Mouse (Mus musculus) hematopoietic multipotent progenitor cell, adult 10-12 weeks (in vitro differentiated cells): ENCODE data around the gene Mctp1. TPM values are rescaled to one million over a fixed set of nuclear protein-coding genes. Genes with fewer than 3 reads are reported as not detected.

Experiments
- polyA plus RNA-seq: library from polyadenylated mRNA; stranded (reverse); fragments of >175 nt; gene quantifications from 2 replicates; pipeline ENCODE4 v1.2.3, GENCODE M21; 2012; ENCODE audit warnings: low replicate concordance

Gene Mctp1
- polyA plus RNA-seq: 0.92 and 1.8 TPM in 2 replicates

GRCm38 (mm10) chr13:76383972-76384663, at the start of gene Mctp1:
Mctp1 (plus strand) TSS chr13:76384535.

Other genes starting within 250 kb of the Mctp1 start
- gene Fam81b, start 79.5 kb upstream of the Mctp1 start, polyA plus RNA-seq: not detected in 2 replicates